In genomic region chr1:151177937-151178271, GRCm38 (mm10) we compare ENCODE assay signal across 9 mouse cellular contexts. TPM values are rescaled to one million over a fixed set of nuclear protein-coding genes. Genes with fewer than 3 reads are reported as not detected.
A peak's percentile ranks its signal among the peaks of the same experiment; 100 is the strongest.
DNase-seq lines count a peak whose midpoint lies in the region; ATAC-seq and TF ChIP-seq lines count a peak whose summit lies in the region.
"Had no signal": no experiment of that assay in that cellular context is flagged by ENCODE, and none has a peak within 500 bp of the region (broad histone marks: within the 10 kb centered on the region; RNA-seq: fewer than 3 reads in every experiment).

No protein-coding gene starts in this region.

- DNase-seq in cerebellum, adult 2 months, result no peak
- no peak for DNase-seq in cerebellum, postnatal 36 days
- DNase-seq in thymus, adult 2 months, result peak; percentile 20
- no peak for DNase-seq in thymus, adult 18-20 months
- no peak for DNase-seq in liver, embryonic 11.5 days (ENCODE audit: low spot score)
- no peak for DNase-seq in stomach, postnatal 0 days (ENCODE audit: low spot score)
- DNase-seq in layer of hippocampus, adult 18-20 months (ENCODE audit: low spot score in 2 of 2), result no peak
- no peak for DNase-seq in adrenal gland, adult 8-10 months

- no peaks in the 10 kb centered on the region for H3K9me3 ChIP-seq in liver, embryonic 11.5 days (ENCODE audit: control insufficient read depth, low read length)
- H3K9me3 ChIP-seq in stomach, postnatal 0 days (ENCODE audit: control insufficient read depth, low read length), result no peaks in the 10 kb centered on the region

- peak overlapping the region; percentile 44 for H3K4me3 ChIP-seq in cerebellum, adult 2 months (replicated peaks; ENCODE audit: insufficient read depth, low read depth, low read length)
- H3K4me3 ChIP-seq in thymus, adult 2 months (ENCODE audit: control insufficient read depth, insufficient read depth, low read length), result peak overlapping the region; percentile 35
- peak overlapping the region; percentile 27 for H3K4me3 ChIP-seq in liver, embryonic 11.5 days (ENCODE audit: low read depth, low read length)
- H3K4me3 ChIP-seq in stomach, postnatal 0 days (ENCODE audit: low read depth, low read length), result no peak overlapping the region
- H3K4me3 ChIP-seq: myocyte had no signal

- peak overlapping the region; percentile 47; the same call in 1 of the 2 replicates for H3K9ac ChIP-seq in liver, embryonic 11.5 days (ENCODE audit: low read depth, low read length)
- no peak overlapping the region for H3K9ac ChIP-seq in stomach, postnatal 0 days (ENCODE audit: low read length)

- peak overlapping the region; percentile 57 for H3K4me2 ChIP-seq in liver, embryonic 11.5 days
- peak overlapping the region; percentile 20 for H3K4me2 ChIP-seq in stomach, postnatal 0 days (replicated peaks; ENCODE audit: low read depth)

- H3K36me3 ChIP-seq in thymus, adult 2 months (ENCODE audit: control insufficient read depth, insufficient read depth, low read length), result no peaks in the 10 kb centered on the region
- H3K36me3 ChIP-seq in liver, embryonic 11.5 days (ENCODE audit: control insufficient read depth, insufficient read depth, low read length), result no peaks in the 10 kb centered on the region
- H3K36me3 ChIP-seq in stomach, postnatal 0 days (ENCODE audit: control insufficient read depth, insufficient read depth, low read length), result no peaks in the 10 kb centered on the region

- no peak for TF ChIP-seq EP300 in stomach, postnatal 0 days (optimal IDR thresholded peaks at IDR 0.05)

- no peaks in the 10 kb centered on the region for H3K27me3 ChIP-seq in cerebellum, adult 2 months (ENCODE audit: control insufficient read depth, insufficient read depth, low read length)
- H3K27me3 ChIP-seq in thymus, adult 2 months (ENCODE audit: control insufficient read depth, insufficient read depth, low read length), result no peaks in the 10 kb centered on the region
- H3K27me3 ChIP-seq in liver, embryonic 11.5 days (replicated peaks; ENCODE audit: control insufficient read depth, insufficient read depth, low read length), result no peaks in the 10 kb centered on the region
- H3K27me3 ChIP-seq in stomach, postnatal 0 days (ENCODE audit: control insufficient read depth, insufficient read depth, low read length), result no peaks in the 10 kb centered on the region

- TF ChIP-seq POLR2A in cerebellum, adult 2 months (IDR thresholded peaks at IDR 0.05; ENCODE audit: borderline replicate concordance, insufficient read depth, low read length), result no peak
- TF ChIP-seq POLR2A in thymus, adult 2 months (IDR thresholded peaks at IDR 0.05; ENCODE audit: control insufficient read depth, extremely low read depth, insufficient read depth, low read length, poor library complexity), result no peak

- ATAC-seq in liver, embryonic 11.5 days (replicated peaks; ENCODE audit: low FRiP score), result peak; percentile 14; the same call in 1 of the 2 replicates
- ATAC-seq in stomach, postnatal 0 days (ENCODE audit: low FRiP score, low TSS enrichment), result no peak

- H3K27ac ChIP-seq in cerebellum, adult 2 months (ENCODE audit: insufficient read depth, low read length), result no peak overlapping the region
- H3K27ac ChIP-seq in thymus, adult 2 months (ENCODE audit: control insufficient read depth, insufficient read depth, low read length), result 0 out of 2 replicates have a peak overlapping the region, but pooled peaks have one; percentile 14
- peak overlapping the region; percentile 89 for H3K27ac ChIP-seq in liver, embryonic 11.5 days (ENCODE audit: low read depth, low read length)
- H3K27ac ChIP-seq in stomach, postnatal 0 days (replicated peaks), result no peak overlapping the region

- WGBS in cerebellum, adult 2 months, result 13% methylated on average over 4 of the region's 4 CpGs
- WGBS in thymus, adult 2 months, result 31% methylated on average over 4 of the region's 4 CpGs
- 18% methylated on average over 4 of the region's 4 CpGs for WGBS in liver, embryonic 11.5 days
- WGBS in stomach, postnatal 0 days, result 10% methylated on average over 4 of the region's 4 CpGs

- TF ChIP-seq CTCF in cerebellum, adult 2 months (IDR thresholded peaks at IDR 0.05; ENCODE audit: borderline replicate concordance, insufficient read depth, low read depth, low read length), result no peak
- no peak for TF ChIP-seq CTCF in thymus, adult 2 months (IDR thresholded peaks at IDR 0.05; ENCODE audit: borderline replicate concordance, control insufficient read depth, extremely low read depth, insufficient read depth, low read length, poor library complexity)
- TF ChIP-seq CTCF in stomach, postnatal 0 days (IDR thresholded peaks at IDR 0.05; ENCODE audit: low read depth), result no peak

- H3K4me1 ChIP-seq in cerebellum, adult 2 months (ENCODE audit: control insufficient read depth, insufficient read depth, low read length), result no peaks in the 10 kb centered on the region
- peaks cover 6% of the 10 kb centered on the region for H3K4me1 ChIP-seq in thymus, adult 2 months (replicated peaks; ENCODE audit: control insufficient read depth, insufficient read depth, low read length)
- H3K4me1 ChIP-seq in liver, embryonic 11.5 days (replicated peaks; ENCODE audit: control insufficient read depth, insufficient read depth, low read length), result peaks cover 12% of the 10 kb centered on the region
- H3K4me1 ChIP-seq in stomach, postnatal 0 days (replicated peaks; ENCODE audit: control insufficient read depth, insufficient read depth), result no peaks in the 10 kb centered on the region

RNA-seq across cellular contexts. Expression of gene Gm47985, which starts 4.4 kb away (rescaled TPM):
- not detected in 2 replicates for polyA plus RNA-seq in cerebellum, adult 2 months (2012; rRNA removed)
- 0.13 TPM in 1 of 2 replicates, not detected in the other for polyA plus RNA-seq in thymus, adult 2 months (2012; rRNA removed)
- polyA plus RNA-seq in liver, embryonic 11.5 days (2014; fragmentation: Nextera tagmentation; extraction: Ambion mirVana), result 1.7 and 1.9 TPM in 2 replicates
- not detected in 2 replicates for polyA plus RNA-seq in stomach, postnatal 0 days (2015; fragmentation: Nextera tagmentation; extraction: Ambion mirVana)
- total RNA-seq in layer of hippocampus, adult 18-20 months (2021), result not detected
- total RNA-seq in adrenal gland, adult 8-10 months (2022), result not detected

RNA-seq across cellular contexts. Expression of gene Gm8947, which starts 14.3 kb away (rescaled TPM):
- not detected in 2 replicates for polyA plus RNA-seq in cerebellum, adult 2 months (2012; rRNA removed)
- not detected in 2 replicates for polyA plus RNA-seq in thymus, adult 2 months (2012; rRNA removed)
- polyA plus RNA-seq in liver, embryonic 11.5 days (2014; fragmentation: Nextera tagmentation; extraction: Ambion mirVana), result 0.55 and 1.1 TPM in 2 replicates
- polyA plus RNA-seq in stomach, postnatal 0 days (2015; fragmentation: Nextera tagmentation; extraction: Ambion mirVana), result 0.05 TPM in 1 of 2 replicates, not detected in the other
- not detected for total RNA-seq in layer of hippocampus, adult 18-20 months (2021)
- not detected for total RNA-seq in adrenal gland, adult 8-10 months (2022)

RNA-seq across cellular contexts. Expression of gene Gm47995, which starts 20.3 kb away (rescaled TPM):
- not detected in 2 replicates for polyA plus RNA-seq in cerebellum, adult 2 months (2012; rRNA removed)
- not detected in 2 replicates for polyA plus RNA-seq in thymus, adult 2 months (2012; rRNA removed)
- 0.36 and 0.52 TPM in 2 replicates for polyA plus RNA-seq in liver, embryonic 11.5 days (2014; fragmentation: Nextera tagmentation; extraction: Ambion mirVana)
- not detected in 2 replicates for polyA plus RNA-seq in stomach, postnatal 0 days (2015; fragmentation: Nextera tagmentation; extraction: Ambion mirVana)
- not detected for total RNA-seq in layer of hippocampus, adult 18-20 months (2021)
- total RNA-seq in adrenal gland, adult 8-10 months (2022), result not detected

RNA-seq across cellular contexts. Expression of gene 3110040M04Rik, which starts 26.0 kb away (rescaled TPM):
- not detected in 2 replicates for polyA plus RNA-seq in cerebellum, adult 2 months (2012; rRNA removed)
- polyA plus RNA-seq in thymus, adult 2 months (2012; rRNA removed), result not detected in 2 replicates
- 1.0 and 1.2 TPM in 2 replicates for polyA plus RNA-seq in liver, embryonic 11.5 days (2014; fragmentation: Nextera tagmentation; extraction: Ambion mirVana)
- not detected in 2 replicates for polyA plus RNA-seq in stomach, postnatal 0 days (2015; fragmentation: Nextera tagmentation; extraction: Ambion mirVana)
- total RNA-seq in layer of hippocampus, adult 18-20 months (2021), result not detected
- not detected for total RNA-seq in adrenal gland, adult 8-10 months (2022)

RNA-seq across cellular contexts. Expression of gene Gm47996, which starts 32.0 kb away (rescaled TPM):
- not detected in 2 replicates for polyA plus RNA-seq in cerebellum, adult 2 months (2012; rRNA removed)
- polyA plus RNA-seq in thymus, adult 2 months (2012; rRNA removed), result not detected in 2 replicates
- polyA plus RNA-seq in liver, embryonic 11.5 days (2014; fragmentation: Nextera tagmentation; extraction: Ambion mirVana), result 0.26 and 0.27 TPM in 2 replicates
- polyA plus RNA-seq in stomach, postnatal 0 days (2015; fragmentation: Nextera tagmentation; extraction: Ambion mirVana), result not detected in 2 replicates
- not detected for total RNA-seq in layer of hippocampus, adult 18-20 months (2021)
- total RNA-seq in adrenal gland, adult 8-10 months (2022), result not detected

Comparison
In these comparisons a context has a peak if more than half of its experiments do, and no peak if none do; other contexts are left out.
1. H3K27ac ChIP-seq: peak in thymus, adult 2 months (single experiment) and liver, embryonic 11.5 days (single experiment); none in cerebellum, adult 2 months (single experiment) and stomach, postnatal 0 days (single experiment).